ENCODE assay signal across 8 mouse cellular contexts in the genomic region with DNA sequence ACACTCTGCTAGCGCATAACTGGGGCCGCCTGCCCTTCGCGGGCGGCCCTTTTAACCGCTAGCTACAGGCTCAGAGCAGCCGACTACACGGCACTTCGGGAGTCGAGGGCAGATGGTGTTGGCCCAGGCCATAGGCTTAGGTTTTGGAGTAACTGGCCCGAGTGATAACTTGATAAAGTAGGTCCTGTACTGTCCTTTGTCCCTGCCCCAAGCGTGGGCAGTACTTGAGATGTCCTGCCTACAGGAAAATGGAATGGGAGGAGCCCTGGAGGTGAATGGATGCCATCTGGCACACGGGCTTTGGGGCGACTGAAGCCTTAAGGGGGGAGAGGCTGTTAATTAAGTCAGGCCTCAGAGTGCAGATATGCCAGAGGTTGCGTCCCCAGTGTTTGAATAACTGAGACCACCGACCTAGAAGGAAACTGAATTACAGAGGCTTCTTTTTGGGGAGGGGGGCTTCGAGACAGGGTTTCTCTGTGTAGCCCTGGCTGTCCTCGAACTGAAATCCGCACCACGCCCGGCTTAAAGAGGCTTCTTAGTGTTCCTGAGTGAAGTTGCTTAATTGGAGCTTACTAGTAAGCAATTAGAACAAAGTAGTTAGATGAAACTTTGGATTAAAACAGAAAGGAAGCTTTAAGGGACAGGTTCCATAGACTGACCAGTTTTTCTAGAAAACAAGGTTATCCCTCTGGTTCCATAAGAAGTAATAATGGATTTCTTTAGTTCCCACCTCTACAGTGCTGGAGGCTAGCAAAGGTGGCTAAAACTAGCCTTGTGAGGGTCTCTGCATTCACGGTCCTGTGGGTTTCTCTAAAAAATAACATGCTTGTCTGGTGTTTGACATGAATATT. TPM values are rescaled to one million over a fixed set of nuclear protein-coding genes. Genes with fewer than 3 reads are reported as not detected.
DNase-seq lines count a peak whose midpoint lies in the region; ATAC-seq lines count a peak whose summit lies in the region.

No protein-coding gene starts in this region.

- peak overlapping the region; percentile 100 for H3K9ac ChIP-seq in forebrain, embryonic 14.5 days (ENCODE audit: low read length)
- peak overlapping the region; percentile 99 for H3K9ac ChIP-seq in neural tube, embryonic 15.5 days (replicated peaks)

- no peaks in the 10 kb centered on the region for H3K4me1 ChIP-seq in forebrain, embryonic 14.5 days (ENCODE audit: control insufficient read depth, insufficient read depth, low read length)
- peaks cover 15% of the 10 kb centered on the region for H3K4me1 ChIP-seq in neural tube, embryonic 15.5 days

- H3K4me3 ChIP-seq in forebrain, embryonic 14.5 days (ENCODE audit: low read depth, low read length): peak overlapping the region; percentile 91
- peak overlapping the region; percentile 83 for H3K4me3 ChIP-seq in neural tube, embryonic 15.5 days (replicated peaks)

- WGBS in forebrain, embryonic 14.5 days: under 1% methylated on average over 22 of the region's 22 CpGs
- under 1% methylated on average over 22 of the region's 22 CpGs for WGBS in neural tube, embryonic 15.5 days

- H3K27me3 ChIP-seq in forebrain, embryonic 14.5 days (replicated peaks; ENCODE audit: control insufficient read depth, insufficient read depth, low read length): no peaks in the 10 kb centered on the region
- H3K27me3 ChIP-seq in neural tube, embryonic 15.5 days (replicated peaks): no peaks in the 10 kb centered on the region

- intact Hi-C loops in heart, postnatal 10 days (cut with DNase I): no loop called here

- DNase-seq in Muller cell, postnatal 12 days (ENCODE audit: inconsistent ontology term): peak; percentile 68
- DNase-seq in cerebellum, adult 11-12 months: peak; percentile 75
- DNase-seq in forebrain, embryonic 14.5 days (ENCODE audit: low spot score): peak; percentile 87
- DNase-seq in heart, postnatal 10 days: peak; percentile 82 to 86
- DNase-seq in kidney, postnatal 36 days: peak; percentile 78 to 82
- peak; percentile 75 to 81 for DNase-seq in lung, adult 18-20 months
- DNase-seq in thymus, postnatal 14 days: peak; percentile 56

- no peaks in the 10 kb centered on the region for H3K9me3 ChIP-seq in forebrain, embryonic 14.5 days (replicated peaks; ENCODE audit: control insufficient read depth, low read length)
- no peaks in the 10 kb centered on the region for H3K9me3 ChIP-seq in neural tube, embryonic 15.5 days (replicated peaks)

- no peaks in the 10 kb centered on the region for H3K36me3 ChIP-seq in forebrain, embryonic 14.5 days (ENCODE audit: control insufficient read depth, insufficient read depth, low read length)
- H3K36me3 ChIP-seq in neural tube, embryonic 15.5 days: peaks cover 4% of the 10 kb centered on the region; the same call in 1 of the 2 replicates

- H3K4me2 ChIP-seq in forebrain, embryonic 14.5 days (ENCODE audit: low read length): peak overlapping the region; percentile 69
- H3K4me2 ChIP-seq in neural tube, embryonic 15.5 days: peak overlapping the region; percentile 68

- peak overlapping the region; percentile 98 for H3K27ac ChIP-seq in forebrain, embryonic 14.5 days (ENCODE audit: low read depth, low read length)
- H3K27ac ChIP-seq in neural tube, embryonic 15.5 days (replicated peaks): peak overlapping the region; percentile 98

- ATAC-seq in forebrain, embryonic 14.5 days: peak; percentile 67
- ATAC-seq in neural tube, embryonic 15.5 days (ENCODE audit: low FRiP score): peak; percentile 69

RNA-seq across cellular contexts. Expression of a gene that starts 13.9 kb away (rescaled TPM):
- polyA plus RNA-seq in forebrain, embryonic 14.5 days (2014; fragmentation: Nextera tagmentation; extraction: Ambion mirVana): 2.9 and 4.1 TPM in 2 replicates
- 10 to 100 TPM in 1 of 2 experiments, 1 to 10 TPM in 1; 8.9 to 10.5 TPM for total RNA-seq in heart, postnatal 10 days (2021)
- polyA plus RNA-seq in neural tube, embryonic 15.5 days (2015; fragmentation: Nextera tagmentation; extraction: Ambion mirVana): 4.1 and 6.5 TPM in 2 replicates

Comparison
In these comparisons a context has a peak if more than half of its experiments do, and no peak if none do; other contexts are left out.
1. Peak in every context shown above with its lines: DNase-seq, ATAC-seq, H3K4me3 ChIP-seq and H3K27ac ChIP-seq.